Mouse (Mus musculus): ENCODE data around the gene Zfp949. TPM values are rescaled to one million over a fixed set of nuclear protein-coding genes. Genes with fewer than 3 reads are reported as not detected.

The Zfp949 gene
- 10 to 100 TPM; 20.1 to 23.4 TPM for total RNA-seq (2021)

DNA sequence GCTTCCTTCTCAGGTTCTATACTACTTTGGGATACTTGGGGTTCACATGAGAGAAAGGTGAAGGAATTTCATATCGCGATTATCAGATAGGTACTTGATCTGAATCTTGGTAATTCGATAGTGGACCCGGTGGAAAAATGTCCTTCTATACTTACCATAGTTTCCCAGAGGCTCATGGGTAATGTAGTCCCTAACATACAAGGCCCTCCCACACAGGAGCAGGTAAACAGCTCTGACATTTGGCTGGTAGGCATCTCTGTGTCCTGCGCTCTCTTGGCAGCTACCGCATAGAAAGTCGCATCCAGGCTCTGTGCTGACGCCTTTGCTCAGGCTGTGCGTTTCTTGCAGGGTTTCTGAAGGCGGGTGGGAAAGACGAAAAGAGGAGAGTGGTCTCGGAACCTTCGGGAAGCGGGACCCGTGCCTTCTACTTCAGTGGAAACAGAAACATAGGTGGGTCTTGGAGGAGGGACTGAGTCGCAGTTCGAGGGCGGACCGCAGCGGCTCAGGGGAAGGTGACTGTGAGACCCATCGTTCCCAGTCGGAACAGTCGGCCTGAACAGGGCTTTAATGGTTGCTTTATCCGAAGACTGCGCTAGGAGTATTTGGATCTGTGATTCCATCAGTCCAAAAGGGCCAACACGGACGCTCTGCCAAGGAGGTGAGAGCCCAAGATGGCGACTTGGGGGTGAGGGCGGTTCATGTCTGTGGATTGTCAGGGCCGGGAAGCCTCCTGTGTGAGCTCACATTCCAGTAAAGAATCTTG lies at the start of gene Zfp949:
Zfp949 (plus strand) TSS at position 170 of the 763 bp plus-strand sequence.
- intact Hi-C loops (cut with DNase I), result loop anchor here (5.0 kb wide), 1 partner anchor 1139 kb away; no protein-coding TSS in a partner anchor
- peak; percentile 50 to 80 for DNase-seq (ENCODE audit: extremely low spot score in 1 of 2, low spot score in 2 of 2)

DNA sequence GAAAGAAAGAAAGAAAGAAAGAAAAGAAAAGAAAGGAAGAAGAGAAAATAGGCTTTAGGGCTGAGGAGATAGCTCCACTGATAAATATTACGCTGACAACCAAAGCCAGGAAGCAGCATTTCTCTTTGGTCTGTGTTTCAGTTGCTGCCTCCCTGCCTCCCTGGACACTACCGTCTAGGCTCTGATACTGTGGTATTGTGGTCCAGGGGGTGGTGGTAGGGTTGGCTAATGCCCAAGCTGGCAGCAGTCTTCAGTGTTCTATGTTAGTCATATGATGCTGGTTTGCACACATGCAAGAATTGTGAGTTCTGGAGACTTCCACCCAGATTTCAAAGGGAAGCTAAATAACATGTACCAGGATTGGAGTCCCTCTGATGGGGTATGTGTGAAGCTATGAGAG lies 47.7 kb upstream of the Zfp949 start:
- intact Hi-C loops (cut with DNase I), result no loop called here
- no peak for DNase-seq (ENCODE audit: extremely low spot score in 1 of 2, low spot score in 2 of 2)

DNA sequence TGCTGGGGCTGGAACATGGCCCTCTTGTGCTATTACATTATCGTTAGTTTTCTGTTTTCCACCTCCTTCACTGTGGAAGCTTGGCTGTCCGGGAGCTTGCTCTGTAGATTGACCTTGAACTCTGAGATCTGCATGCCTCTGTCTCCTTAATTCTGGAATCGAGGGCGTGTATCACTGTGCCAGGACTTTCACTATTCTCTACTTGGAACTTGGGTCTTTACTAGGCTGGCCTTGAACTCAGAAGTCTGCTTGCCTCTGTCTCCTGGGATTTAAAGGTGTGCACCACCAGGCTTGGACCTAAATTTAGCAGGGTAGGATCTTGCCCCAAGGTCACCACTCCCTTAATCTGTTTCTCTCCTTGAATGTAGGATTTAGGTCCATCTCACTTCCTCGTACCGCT lies 46.0 kb upstream of the Zfp949 start:
- intact Hi-C loops (cut with DNase I), result no loop called here

DNA sequence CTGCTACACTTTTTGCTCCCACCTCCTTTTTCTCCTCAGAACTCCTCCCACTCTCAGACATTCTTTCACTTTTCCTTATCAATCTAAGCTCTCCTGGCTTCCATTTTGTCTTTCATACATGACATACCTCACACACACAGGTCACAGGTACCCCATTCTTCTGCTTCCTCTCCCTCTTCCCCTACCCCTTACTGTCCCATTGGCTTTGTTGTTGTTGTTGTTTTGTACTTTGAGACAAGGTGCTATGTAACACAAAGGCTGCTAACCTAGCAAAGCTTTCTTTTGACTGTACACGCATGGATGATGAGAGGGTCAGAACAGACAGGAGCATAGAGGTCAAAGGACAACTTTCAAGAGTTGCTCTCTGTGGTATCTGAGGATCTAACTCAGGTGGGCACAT lies 32.3 kb upstream of the Zfp949 start:
- DNase-seq (ENCODE audit: extremely low spot score in 1 of 2, low spot score in 2 of 2), result no peak
- intact Hi-C loops (cut with DNase I), result no loop called here

More for the DNA sequence above, 46.0 kb upstream of the Zfp949 start:
- DNase-seq (ENCODE audit: extremely low spot score in 1 of 2, low spot score in 2 of 2), result no peak

GRCm38 (mm10) chr9:88516361-88516995 lies 31.3 kb upstream of the Zfp949 start:
- no peak for DNase-seq (ENCODE audit: extremely low spot score in 1 of 2, low spot score in 2 of 2)
- intact Hi-C loops (cut with DNase I), result no loop called here

- DNase-seq (ENCODE audit: extremely low spot score in 1 of 2, low spot score in 2 of 2), result no peak
- intact Hi-C loops (cut with DNase I), result no loop called here
These were observed 28.3 kb upstream of the Zfp949 start for GRCm38 (mm10) chr9:88519390-88520121.

DNA sequence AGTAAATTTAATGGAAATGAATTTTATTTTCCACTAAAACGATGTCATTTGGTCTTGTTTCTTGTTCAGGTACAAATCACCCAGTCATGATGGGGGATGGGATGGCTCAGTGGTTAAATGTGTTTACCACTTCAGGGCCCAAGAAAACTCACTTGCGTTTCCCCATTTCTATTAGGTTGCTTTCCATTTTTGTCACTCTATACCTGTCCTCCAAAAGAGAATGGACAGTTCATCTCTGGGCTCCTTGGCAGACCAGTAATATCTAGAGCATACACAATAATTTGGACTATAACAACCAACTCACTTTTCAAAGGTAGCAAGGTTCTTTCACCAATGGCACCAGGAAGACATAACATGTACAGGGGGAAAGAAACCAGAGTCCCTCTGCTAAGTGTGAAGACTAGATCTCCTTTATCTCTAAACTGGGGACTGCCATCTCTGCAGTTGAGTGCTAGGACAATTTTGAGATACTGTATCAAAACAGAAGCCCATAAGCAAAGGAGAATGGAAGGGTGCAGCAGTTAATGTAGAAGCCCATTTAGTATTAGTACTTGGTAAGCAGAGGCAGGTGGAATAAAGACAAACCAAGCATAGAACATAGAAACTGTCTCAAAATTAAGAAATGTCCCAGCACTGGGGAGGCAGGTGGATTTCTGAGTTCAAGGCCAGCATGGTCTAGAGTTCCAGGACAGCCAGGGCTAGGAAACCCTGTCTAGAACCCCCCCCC lies 27.5 kb upstream of the Zfp949 start:
- intact Hi-C loops (cut with DNase I), result no loop called here
- no peak for DNase-seq (ENCODE audit: extremely low spot score in 1 of 2, low spot score in 2 of 2)

DNA sequence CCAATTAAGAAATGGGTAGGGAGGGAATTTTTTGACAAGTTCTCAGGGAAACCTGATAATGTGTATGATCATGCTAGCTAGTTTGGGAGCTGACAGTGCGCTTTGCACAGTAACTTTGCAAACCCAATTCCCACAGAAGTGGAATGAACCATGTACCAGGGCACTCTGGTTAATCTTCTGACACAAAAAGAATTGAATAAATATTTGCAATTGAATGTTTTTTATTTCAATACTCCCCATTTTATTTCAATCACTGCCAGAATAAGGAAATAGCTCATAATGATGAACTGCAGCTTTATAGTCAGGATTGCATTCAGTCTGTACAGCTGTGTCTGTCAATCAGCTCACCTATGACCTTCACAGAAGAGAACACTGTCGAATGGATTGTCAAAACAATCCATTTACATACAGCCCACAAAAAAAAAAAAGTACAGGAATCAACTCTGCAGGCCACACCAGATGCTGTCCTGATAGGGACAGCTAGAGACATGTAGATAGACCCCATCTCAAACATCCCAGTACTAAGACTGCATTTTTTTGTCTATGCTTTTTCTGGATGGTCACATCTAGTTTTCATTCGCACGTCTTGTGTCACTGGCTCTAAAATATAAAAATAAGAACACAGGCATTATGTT lies 26.9 kb upstream of the Zfp949 start:
- DNase-seq (ENCODE audit: extremely low spot score in 1 of 2, low spot score in 2 of 2), result no peak
- intact Hi-C loops (cut with DNase I), result no loop called here

GRCm38 (mm10) chr9:88521961-88522568 lies 25.8 kb upstream of the Zfp949 start:
- intact Hi-C loops (cut with DNase I), result loop anchor here (2.0 kb wide), 1 partner anchor 39 kb away; the partner anchor contains the start of gene Syncrip
- DNase-seq (ENCODE audit: extremely low spot score in 1 of 2, low spot score in 2 of 2), result no peak

DNA sequence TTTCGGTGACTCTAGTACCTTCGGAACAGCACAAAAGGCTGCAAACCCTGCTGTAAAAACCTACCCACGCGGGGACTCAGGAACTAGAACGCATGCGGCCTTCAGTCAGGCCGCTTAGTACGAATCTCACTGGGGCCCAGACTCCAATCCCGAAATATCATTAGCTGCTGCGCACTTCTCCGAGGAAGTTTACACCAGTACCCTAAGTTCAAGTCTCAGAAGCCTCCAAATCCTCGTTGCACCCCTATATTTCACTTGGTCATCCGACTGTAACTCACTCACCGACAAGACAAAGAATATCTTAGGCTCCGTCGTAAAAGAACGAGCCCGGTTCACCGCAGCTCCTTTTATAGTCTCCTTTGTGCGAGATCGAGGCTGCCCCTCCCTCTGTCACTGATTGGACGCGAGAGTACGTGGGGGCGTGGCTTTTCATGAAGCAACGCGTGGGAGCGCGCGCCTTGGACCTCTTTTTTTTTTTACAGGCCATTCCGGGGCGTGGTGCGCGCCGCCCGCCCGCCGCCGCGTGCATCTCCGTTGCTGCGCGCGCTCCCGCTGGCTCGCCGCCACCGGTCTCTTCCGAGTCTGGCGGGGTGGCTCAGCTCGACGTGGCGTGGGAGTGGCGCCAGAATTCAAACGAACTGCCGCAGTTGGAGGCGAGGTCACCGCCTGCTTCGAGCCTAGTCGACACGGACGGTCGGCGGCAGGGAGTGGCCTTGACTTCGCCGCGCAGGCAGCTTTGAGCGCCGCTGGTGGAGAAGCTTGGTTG lies 25.1 kb upstream of the Zfp949 start:
- intact Hi-C loops (cut with DNase I), result loop anchor here (2.0 kb wide), 1 partner anchor 40 kb away; the partner anchor contains the start of gene Syncrip
- DNase-seq (ENCODE audit: extremely low spot score in 1 of 2, low spot score in 2 of 2), result peak; percentile 97

DNA sequence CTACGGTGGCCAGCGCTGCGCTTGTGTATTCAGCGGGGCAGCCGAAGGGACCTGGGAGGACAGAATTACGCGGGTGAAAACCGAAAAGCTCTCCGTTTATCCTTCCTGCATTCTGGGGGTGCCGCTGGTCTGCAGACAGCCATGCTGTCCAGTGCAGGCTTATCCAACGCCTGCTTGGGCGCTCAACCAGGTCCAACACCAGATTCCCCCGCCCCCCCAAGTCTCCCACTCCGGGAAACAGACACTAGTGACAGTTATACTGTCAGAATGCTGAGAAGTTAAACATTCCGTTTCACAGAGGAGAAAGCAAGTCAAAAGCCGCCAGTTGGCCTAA lies 24.5 kb upstream of the Zfp949 start:
- DNase-seq (ENCODE audit: extremely low spot score in 1 of 2, low spot score in 2 of 2), result no peak
- intact Hi-C loops (cut with DNase I), result loop anchor here (2.0 kb wide), 1 partner anchor 41 kb away; the partner anchor contains the start of gene Syncrip

DNA sequence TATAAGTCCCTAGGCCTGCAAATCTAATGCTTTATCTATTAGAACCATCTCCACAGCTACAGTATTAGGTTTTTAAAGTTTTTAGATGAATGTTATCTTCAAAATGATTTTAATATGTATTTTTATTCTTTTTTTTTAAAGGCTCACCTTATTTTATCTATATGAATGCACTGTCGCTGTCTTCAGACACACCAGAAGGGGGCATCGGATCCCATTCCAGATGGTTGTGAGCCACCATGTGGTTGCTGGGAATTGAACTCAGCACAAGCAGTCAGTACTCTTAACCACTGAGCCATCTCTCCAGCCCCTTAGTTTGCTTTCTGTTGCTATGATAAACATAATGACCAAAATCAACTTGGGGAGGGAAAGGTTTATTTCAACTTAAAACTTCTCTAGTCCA lies 23.5 kb upstream of the Zfp949 start:
- no peak for DNase-seq (ENCODE audit: extremely low spot score in 1 of 2, low spot score in 2 of 2)
- intact Hi-C loops (cut with DNase I), result no loop called here

- no peak for DNase-seq (ENCODE audit: extremely low spot score in 1 of 2, low spot score in 2 of 2)
- intact Hi-C loops (cut with DNase I), result no loop called here
These were observed 23.0 kb upstream of the Zfp949 start for GRCm38 (mm10) chr9:88524796-88525195.

GRCm38 (mm10) chr9:88525341-88525740 lies 22.5 kb upstream of the Zfp949 start:
- DNase-seq (ENCODE audit: extremely low spot score in 1 of 2, low spot score in 2 of 2), result no peak
- intact Hi-C loops (cut with DNase I), result no loop called here

GRCm38 (mm10) chr9:88527956-88528355 lies 19.9 kb upstream of the Zfp949 start:
- no peak for DNase-seq (ENCODE audit: extremely low spot score in 1 of 2, low spot score in 2 of 2)
- intact Hi-C loops (cut with DNase I), result no loop called here

GRCm38 (mm10) chr9:88528736-88529135 lies 19.1 kb upstream of the Zfp949 start:
- intact Hi-C loops (cut with DNase I), result no loop called here
- DNase-seq (ENCODE audit: extremely low spot score in 1 of 2, low spot score in 2 of 2), result no peak

DNA sequence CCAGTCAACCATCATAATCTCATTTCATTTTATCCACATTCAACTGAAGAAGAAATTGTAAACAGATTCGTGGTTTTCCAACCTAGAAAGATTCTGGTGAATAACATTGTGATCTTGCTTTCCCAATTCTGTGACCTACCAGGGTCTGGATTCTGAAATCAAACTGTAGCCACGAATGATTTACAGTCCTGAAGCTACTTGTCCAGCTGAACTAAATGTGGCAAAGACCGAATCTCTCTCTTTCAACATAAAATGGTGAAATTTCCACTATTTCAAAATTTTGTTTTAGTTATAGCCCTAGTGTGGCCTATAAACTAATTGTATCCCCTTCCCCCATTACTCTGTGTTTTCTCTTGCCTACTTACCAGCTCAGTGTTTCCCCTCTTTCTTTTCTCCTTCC lies 18.2 kb upstream of the Zfp949 start:
- DNase-seq (ENCODE audit: extremely low spot score in 1 of 2, low spot score in 2 of 2), result no peak
- intact Hi-C loops (cut with DNase I), result no loop called here
